Mouse (Mus musculus) limb, embryonic 11.5 days (tissue): ENCODE data around the gene Rps23. TPM values are rescaled to one million over a fixed set of nuclear protein-coding genes. Genes with fewer than 3 reads are reported as not detected.
"Not testable (repeated sequence)": the region's sequence is repeated elsewhere in the genome, so short reads cannot be mapped to it uniquely, and the experiment has no call there.

Experiments
- ATAC-seq: fragments of 200-750 bp; cut with Nextera tagmentation; 2 replicates; pipeline ENCODE4 v1.8.0; 2017; ENCODE audit warnings: low read depth; ENCODE audit not compliant: insufficient number of reproducible peaks, low FRiP score, low TSS enrichment
- DNase-seq: peaks from one replicate; pipeline ENCODE4 v3.0.0-alpha.2; 2015; ENCODE audit warnings: low spot score
- H3K27ac ChIP-seq: fragments of 300-500 bp; sonication (generic); replicated peaks from 2 replicates; pipeline ENCODE4 v1.5.1; 2014; ENCODE audit warnings: low read depth, mild to moderate bottlenecking, low read length
- H3K27me3 ChIP-seq: fragments of 300-500 bp; sonication (generic); 2 replicates; pipeline ENCODE4 v1.6.1; 2014; ENCODE audit warnings: mild to moderate bottlenecking, low read length, mixed read lengths; ENCODE audit not compliant: control insufficient read depth, insufficient read depth
- H3K36me3 ChIP-seq: fragments of 300-500 bp; sonication (generic); 2 replicates; pipeline ENCODE4 v1.6.1; 2014; ENCODE audit warnings: mild to moderate bottlenecking, low read length, moderate library complexity, mixed read lengths; ENCODE audit not compliant: control insufficient read depth, insufficient read depth
- H3K4me1 ChIP-seq: fragments of 300-500 bp; sonication (generic); 2 replicates; pipeline ENCODE4 v1.6.1; 2014; ENCODE audit warnings: low read length, mixed read lengths; ENCODE audit not compliant: control insufficient read depth, insufficient read depth
- H3K4me2 ChIP-seq: fragments of 300-500 bp; sonication (generic); 2 replicates; pipeline ENCODE4 v1.6.1; 2014; ENCODE audit warnings: low read depth, mild to moderate bottlenecking, moderate library complexity; ENCODE audit not compliant: severe bottlenecking
- H3K4me3 ChIP-seq: fragments of 300-500 bp; sonication (generic); 2 replicates; pipeline ENCODE4 v1.5.1; 2014; ENCODE audit warnings: low read depth, low read length
- H3K9ac ChIP-seq: fragments of 300-500 bp; sonication (generic); 2 replicates; pipeline ENCODE4 v1.6.1; 2014; ENCODE audit warnings: mild to moderate bottlenecking, low read length
- H3K9me3 ChIP-seq: fragments of 300-500 bp; sonication (generic); 2 replicates; pipeline ENCODE4 v1.6.1; 2016; ENCODE audit warnings: low read length; ENCODE audit not compliant: control insufficient read depth
- WGBS: fragments of 180-500 bp; shearing (Covaris S2); extraction: QIAGEN DNeasy Blood & Tissue Kit; methylation state at CpG from one replicate; pipeline ENCODE4 v1.1.7; 2014; 5-methylcytosine and 5-hydroxymethylcytosine counted together
- polyA plus RNA-seq: library from polyadenylated mRNA; unstranded; fragments of >200 nt; fragmentation: Nextera tagmentation; extraction: Ambion mirVana; gene quantifications from 2 replicates; pipeline ENCODE4 v1.2.1, GENCODE M21; 2014

The Rps23 gene
- polyA plus RNA-seq, 1 experiment from 2014 or later: 287 TPM

DNA sequence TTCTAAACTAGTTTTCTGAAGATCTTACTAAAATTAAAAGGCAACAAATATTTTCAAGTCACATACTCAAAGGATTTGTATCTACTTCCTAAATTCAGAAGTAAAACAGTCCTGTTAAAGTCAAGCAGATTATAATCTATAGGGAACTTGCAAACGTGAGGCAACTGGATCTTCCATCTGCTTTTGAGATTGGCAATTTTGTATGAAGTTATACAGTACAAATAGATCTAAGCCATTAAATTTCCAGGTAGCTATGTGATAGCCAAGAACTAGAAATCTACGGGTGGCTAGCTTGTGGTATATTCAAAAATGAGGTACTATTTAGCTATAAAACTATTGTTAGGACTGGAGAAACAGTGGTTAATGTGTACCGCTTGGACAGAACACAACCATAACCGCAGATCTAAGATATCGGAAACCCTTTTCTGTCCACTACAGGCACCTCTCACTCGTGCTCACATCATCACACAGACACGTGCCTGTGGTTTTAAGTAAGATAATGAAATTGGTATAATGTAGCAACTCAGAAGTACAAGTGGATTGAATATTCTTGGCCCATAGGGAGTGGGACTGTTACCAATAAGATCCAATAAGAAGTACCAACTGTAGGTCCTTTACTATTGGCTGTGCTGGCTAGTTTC, 3.5 kb downstream of the Rps23 start:
- no peaks in the 10 kb centered on the region for H3K4me1 ChIP-seq
- peaks cover 14% of the 10 kb centered on the region for H3K36me3 ChIP-seq
- H3K27ac ChIP-seq: no peak overlapping the region
- ATAC-seq: no peak
- WGBS: 86% methylated on average over 7 of the region's 7 CpGs
- H3K9ac ChIP-seq: no peak overlapping the region
- no peak overlapping the region for H3K4me2 ChIP-seq
- no peaks in the 10 kb centered on the region for H3K9me3 ChIP-seq
- peak; percentile 22 for DNase-seq
- no peaks in the 10 kb centered on the region for H3K27me3 ChIP-seq
- H3K4me3 ChIP-seq: no peak overlapping the region

DNA sequence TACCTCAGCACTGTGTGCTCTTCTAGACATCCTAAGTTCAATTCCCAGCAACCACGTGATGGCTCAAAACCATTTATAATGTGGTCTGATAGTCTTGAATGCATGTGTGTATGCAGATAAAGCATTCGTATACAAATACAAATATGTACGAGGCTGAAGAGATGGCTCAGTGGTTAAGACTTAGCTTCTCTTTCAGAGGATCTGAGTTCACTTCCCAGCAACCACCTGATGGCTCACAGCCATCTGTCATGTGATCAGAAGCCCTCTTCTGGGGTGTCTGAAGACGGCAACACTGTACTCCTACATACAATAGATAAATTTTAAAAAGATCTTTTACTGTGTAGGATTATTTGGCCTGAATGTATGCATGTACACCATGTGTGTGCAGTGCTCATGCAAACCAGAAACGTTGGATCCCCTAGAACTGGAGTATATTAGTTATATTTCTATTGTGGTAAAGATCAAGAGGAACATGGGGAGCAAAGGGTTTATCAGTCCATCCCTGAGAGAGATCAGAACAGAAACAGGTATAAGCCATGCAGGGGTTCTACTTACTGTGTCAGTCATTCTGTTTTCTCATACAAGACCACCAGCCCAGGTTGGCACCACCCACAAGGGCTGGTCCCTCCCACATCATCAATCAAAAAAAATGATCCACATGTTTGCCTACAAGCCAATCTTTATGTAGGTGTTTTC, 4.3 kb downstream of the Rps23 start:
- 82% methylated on average over 5 of the region's 5 CpGs for WGBS
- Histone ChIP-seq H3K4me2 (no peak overlapping the region), H3K27ac (no peak overlapping the region), H3K4me1 (no peaks in the 10 kb centered on the region), H3K4me3 (no peak overlapping the region), H3K27me3 (no peaks in the 10 kb centered on the region), H3K9ac (no peak overlapping the region), H3K36me3 (peaks cover 14% of the 10 kb centered on the region), H3K9me3 (no peaks in the 10 kb centered on the region)
- DNase-seq (peak; percentile 18), ATAC-seq (no peak)

DNA sequence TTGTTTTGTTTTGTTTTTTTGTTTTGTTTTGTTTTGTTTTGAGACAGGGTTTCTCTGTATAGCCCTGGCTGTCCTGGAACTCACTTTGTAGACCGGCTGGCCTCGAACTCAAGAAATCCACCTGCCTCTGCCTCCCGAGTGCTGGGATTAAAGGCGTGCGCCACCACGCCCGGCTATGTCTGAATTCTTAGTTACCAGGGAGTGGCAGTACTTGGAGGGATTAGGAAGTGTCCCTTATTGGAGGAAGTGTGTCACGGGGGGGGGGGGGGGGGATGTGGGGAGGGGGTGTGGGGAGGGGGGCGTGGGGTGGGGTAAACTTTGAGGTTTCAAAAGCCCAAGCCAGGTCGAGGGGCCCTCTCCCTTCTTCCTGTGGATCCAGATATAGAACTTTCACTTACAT, 5.5 kb downstream of the Rps23 start:
- not testable (repeated sequence) for H3K4me2 ChIP-seq, H3K9me3 ChIP-seq, H3K9ac ChIP-seq, H3K27me3 ChIP-seq, H3K4me1 ChIP-seq, H3K27ac ChIP-seq, H3K4me3 ChIP-seq, ATAC-seq
- DNase-seq: peak; percentile 4
- peaks cover 14% of the 10 kb centered on the region for H3K36me3 ChIP-seq
- 93% methylated on average over 8 of the region's 10 CpGs for WGBS

DNA sequence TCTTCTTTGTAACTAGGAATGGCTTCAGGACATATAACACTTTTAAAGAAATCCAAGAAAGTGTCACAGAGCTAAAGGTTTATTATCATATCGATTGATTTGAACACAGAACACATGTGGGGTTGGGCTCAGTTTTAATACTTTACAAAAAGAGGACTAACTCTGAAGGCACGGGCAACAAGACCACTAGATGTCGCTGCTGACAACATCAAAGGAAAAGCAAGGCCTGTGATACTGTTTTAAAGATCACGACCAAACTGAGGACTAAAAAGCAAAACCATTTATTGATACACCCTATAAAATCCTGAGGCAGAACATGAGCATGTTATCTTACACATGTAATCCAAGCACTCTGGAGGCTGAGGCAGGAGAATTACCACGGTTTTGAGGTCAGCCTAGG, 7.1 kb downstream of the Rps23 start:
- Histone ChIP-seq H3K9me3 (no peaks in the 10 kb centered on the region), H3K4me2 (no peak overlapping the region), H3K4me3 (no peak overlapping the region), H3K4me1 (no peaks in the 10 kb centered on the region), H3K9ac (no peak overlapping the region), H3K36me3 (peaks cover 14% of the 10 kb centered on the region), H3K27ac (no peak overlapping the region), H3K27me3 (no peaks in the 10 kb centered on the region)
- ATAC-seq (no peak), DNase-seq (peak; percentile 75)
- WGBS: 20% methylated on average over 5 of the region's 5 CpGs

DNA sequence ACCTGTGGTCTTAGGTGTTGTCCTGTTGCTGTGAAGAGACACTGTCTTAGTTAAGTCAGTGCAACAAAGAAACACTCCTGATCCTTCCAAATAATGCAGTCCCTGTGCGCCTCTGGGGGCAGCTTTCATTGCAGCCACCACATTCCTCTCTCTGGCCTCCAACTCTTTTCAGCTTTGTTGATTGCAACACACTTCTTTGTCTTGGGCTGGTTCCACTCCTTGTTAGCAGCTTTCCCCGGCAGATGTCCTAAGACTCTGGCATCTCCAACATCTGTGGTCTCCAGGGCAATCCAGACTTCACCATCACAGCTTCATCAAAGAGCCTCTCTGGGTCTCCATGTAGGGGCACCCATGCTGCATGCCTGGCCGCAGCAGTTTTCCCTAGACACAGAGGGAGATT, 10.5 kb downstream of the Rps23 start:
- 76% methylated on average over 3 of the region's 3 CpGs for WGBS

DNA sequence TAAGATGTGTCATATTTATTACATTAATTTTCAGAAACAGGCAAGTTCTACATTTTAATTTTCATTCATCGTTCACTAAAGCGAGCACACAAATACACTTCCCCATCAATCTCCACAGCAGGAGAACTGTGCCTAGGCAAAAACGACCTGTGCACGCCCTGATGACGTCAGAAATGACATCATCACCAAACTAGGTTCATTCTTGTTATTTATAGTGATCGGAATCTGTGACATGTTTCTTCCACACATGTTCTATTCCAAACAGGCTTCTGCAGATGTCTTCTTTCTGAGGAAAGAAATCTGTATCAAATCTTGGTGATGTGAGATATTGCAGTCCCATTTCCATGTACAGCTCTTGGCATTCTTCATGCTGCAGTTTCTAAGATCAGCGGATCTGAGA, 13.1 kb downstream of the Rps23 start:
- no peaks in the 10 kb centered on the region for H3K9me3 ChIP-seq
- H3K4me3 ChIP-seq: no peak overlapping the region
- no peaks in the 10 kb centered on the region for H3K36me3 ChIP-seq
- H3K27me3 ChIP-seq: no peaks in the 10 kb centered on the region
- ATAC-seq: no peak
- 85% methylated on average over 7 of the region's 7 CpGs for WGBS
- H3K27ac ChIP-seq: no peak overlapping the region
- H3K4me1 ChIP-seq: no peaks in the 10 kb centered on the region
- H3K9ac ChIP-seq: no peak overlapping the region
- no peak overlapping the region for H3K4me2 ChIP-seq
- no peak for DNase-seq

More for the DNA sequence above, 10.5 kb downstream of the Rps23 start:
- no peaks in the 10 kb centered on the region for H3K27me3 ChIP-seq
- H3K4me1 ChIP-seq: no peaks in the 10 kb centered on the region
- H3K9me3 ChIP-seq: no peaks in the 10 kb centered on the region
- H3K4me3 ChIP-seq: no peak overlapping the region
- H3K4me2 ChIP-seq: no peak overlapping the region
- no peak overlapping the region for H3K9ac ChIP-seq
- no peaks in the 10 kb centered on the region; the same call in 1 of the 2 replicates for H3K36me3 ChIP-seq
- ATAC-seq (no peak), DNase-seq (no peak)
- H3K27ac ChIP-seq: no peak overlapping the region

DNA sequence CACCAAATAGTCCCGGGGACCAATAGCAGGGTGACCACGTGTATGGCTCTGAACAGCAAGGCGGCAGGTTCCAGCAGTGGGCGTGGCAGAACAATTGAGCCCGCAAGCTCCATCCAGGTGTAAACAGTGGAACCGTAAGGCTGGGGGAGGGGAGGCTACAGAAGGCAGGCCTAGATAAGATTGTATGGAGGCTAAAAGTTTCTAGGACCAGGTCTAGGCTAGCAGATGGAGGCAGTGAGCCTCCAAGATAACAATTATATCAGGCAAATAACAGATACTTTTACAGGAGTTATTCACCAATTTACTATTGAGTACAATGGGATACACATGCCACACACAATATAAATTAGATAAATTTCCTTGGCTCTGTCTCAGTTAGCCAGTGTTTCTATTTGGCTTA, 16.4 kb downstream of the Rps23 start:
- H3K4me1 ChIP-seq: no peaks in the 10 kb centered on the region
- no peaks in the 10 kb centered on the region for H3K36me3 ChIP-seq
- H3K4me3 ChIP-seq: no peak overlapping the region
- H3K27ac ChIP-seq: no peak overlapping the region
- H3K4me2 ChIP-seq: no peak overlapping the region
- WGBS: 61% methylated on average over 6 of the region's 6 CpGs
- H3K27me3 ChIP-seq: no peaks in the 10 kb centered on the region
- no peak overlapping the region for H3K9ac ChIP-seq
- ATAC-seq (no peak), DNase-seq (no peak)
- H3K9me3 ChIP-seq: no peaks in the 10 kb centered on the region

DNA sequence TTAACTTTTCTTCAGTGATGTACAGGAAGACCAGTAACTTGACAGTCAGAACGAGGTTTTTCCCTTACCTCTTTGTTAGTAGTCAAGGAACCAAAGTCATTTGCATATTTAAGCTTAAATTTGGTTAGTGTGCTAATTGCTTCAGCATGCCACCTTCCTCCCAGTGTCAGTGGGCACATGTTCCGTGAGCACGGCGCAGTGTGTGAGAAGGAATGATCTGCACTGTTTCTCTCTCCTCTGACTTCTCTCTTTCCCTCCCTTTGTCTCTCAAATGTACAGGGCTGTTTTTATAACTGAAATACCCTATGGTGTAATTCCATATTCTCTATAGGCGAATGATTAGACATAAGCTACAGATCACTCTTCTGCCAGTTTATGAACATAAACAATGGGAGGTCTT, 16.8 kb downstream of the Rps23 start:
- H3K27me3 ChIP-seq: no peaks in the 10 kb centered on the region

More for the DNA sequence above, 16.8 kb downstream of the Rps23 start:
- no peaks in the 10 kb centered on the region for H3K9me3 ChIP-seq
- no peak for DNase-seq
- no peak for ATAC-seq
- H3K9ac ChIP-seq: no peak overlapping the region
- no peaks in the 10 kb centered on the region for H3K36me3 ChIP-seq
- no peak overlapping the region for H3K4me3 ChIP-seq
- H3K4me2 ChIP-seq: no peak overlapping the region
- H3K4me1 ChIP-seq: no peaks in the 10 kb centered on the region
- WGBS: 85% methylated on average over 5 of the region's 5 CpGs
- H3K27ac ChIP-seq: no peak overlapping the region
